Mouse (Mus musculus) bone marrow, adult 2 months (tissue): ENCODE data around the gene Dazap1. TPM values are rescaled to one million over a fixed set of nuclear protein-coding genes. Genes with fewer than 3 reads are reported as not detected.
A peak's percentile ranks its signal among the peaks of the same experiment; 100 is the strongest.

Source experiments
- H3K27ac ChIP-seq: fragments of 200-500 bp; 2 replicates; pipeline ENCODE4 v1.5.1; 2012; ENCODE audit warnings: low read depth, mild to moderate bottlenecking, control low read depth, inconsistent platforms, low read length; ENCODE audit not compliant: control insufficient read depth, poor library complexity, insufficient read depth
- H3K4me1 ChIP-seq: fragments of 200-500 bp; 2 replicates; pipeline ENCODE4 v1.6.1; 2011; ENCODE audit warnings: low read length; ENCODE audit not compliant: control insufficient read depth, insufficient read depth
- H3K4me3 ChIP-seq: fragments of 200-500 bp; replicated peaks from 2 replicates; pipeline ENCODE3; 2011; ENCODE audit warnings: mild to moderate bottlenecking, low read depth, low read length, control low read depth; ENCODE audit not compliant: control insufficient read depth
- CTCF ChIP-seq: fragments of 200-500 bp; IDR thresholded peaks from 2 replicates; pipeline ENCODE4 v1.5.1; 2011; ENCODE audit warnings: low read length, control low read depth; ENCODE audit not compliant: control insufficient read depth, insufficient read depth
- POLR2A ChIP-seq: fragments of 200-500 bp; IDR thresholded peaks from 2 replicates; pipeline ENCODE4 v1.6.1; 2011; ENCODE audit warnings: low read depth, mild to moderate bottlenecking, control low read depth, low read length, borderline replicate concordance; ENCODE audit not compliant: control insufficient read depth
- WGBS: fragments of 180-500 bp; shearing (Covaris S2); methylation state at CpG from one replicate; pipeline ENCODE4 v1.1.7; 2018; 5-methylcytosine and 5-hydroxymethylcytosine counted together
- polyA plus RNA-seq: library from polyadenylated mRNA; stranded (reverse); fragments of >200 nt; gene quantifications from 2 replicates; pipeline ENCODE4 v1.2.4, GENCODE M21; 2011; ENCODE audit warnings: low replicate concordance; ENCODE audit not compliant: missing spikeins, insufficient read depth, insufficient read length

Gene Dazap1
- polyA plus RNA-seq, 1 experiment: 150 TPM

- 86% methylated on average over 11 of the region's 11 CpGs for WGBS
- TF ChIP-seq POLR2A (no peak), CTCF (no peak)
Observed at GRCm38 (mm10) chr10:80252493-80253274, 8.6 kb upstream of the Dazap1 start.

GRCm38 (mm10) chr10:80253551-80253950 is 7.7 kb upstream of the Dazap1 start:
- H3K4me3 ChIP-seq: no peak overlapping the region
- 90% methylated on average over 6 of the region's 6 CpGs for WGBS
- TF ChIP-seq POLR2A (no peak), CTCF (no peak)
- no peak overlapping the region for H3K27ac ChIP-seq
- H3K4me1 ChIP-seq: peaks cover 2% of the 10 kb centered on the region; the same call in 1 of the 2 replicates

More at GRCm38 (mm10) chr10:80252493-80253274, 8.6 kb upstream of the Dazap1 start:
- Histone ChIP-seq H3K4me3 (no peak overlapping the region), H3K27ac (no peak overlapping the region), H3K4me1 (peaks cover 4% of the 10 kb centered on the region; the same call in 1 of the 2 replicates)

- peaks cover 2% of the 10 kb centered on the region; the same call in 1 of the 2 replicates for H3K4me1 ChIP-seq
- no peak overlapping the region for H3K27ac ChIP-seq
- TF ChIP-seq POLR2A (peak; percentile 27; the same call in 1 of the 2 replicates), CTCF (no peak)
- H3K4me3 ChIP-seq: no peak overlapping the region
- 93% methylated on average over 26 of the region's 26 CpGs for WGBS
Observed at GRCm38 (mm10) chr10:80254331-80255297, 6.7 kb upstream of the Dazap1 start.

GRCm38 (mm10) chr10:80255881-80256535 is 5.3 kb upstream of the Dazap1 start:
- Histone ChIP-seq H3K4me1 (no peaks in the 10 kb centered on the region), H3K4me3 (no peak overlapping the region), H3K27ac (no peak overlapping the region)
- WGBS: 90% methylated on average over 5 of the region's 5 CpGs
- no peak for TF ChIP-seq POLR2A
- no peak for TF ChIP-seq CTCF

GRCm38 (mm10) chr10:80257936-80258335 is 3.4 kb upstream of the Dazap1 start:
- H3K4me1 ChIP-seq: no peaks in the 10 kb centered on the region; the same call in 1 of the 2 replicates
- TF ChIP-seq POLR2A: no peak
- no peak for TF ChIP-seq CTCF
- WGBS: 67% methylated on average over 2 of the region's 2 CpGs

GRCm38 (mm10) chr10:80258752-80259462 is 2.4 kb upstream of the Dazap1 start:
- 89% methylated on average over 14 of the region's 14 CpGs for WGBS
- no peak overlapping the region for H3K4me3 ChIP-seq
- TF ChIP-seq CTCF (no peak), POLR2A (no peak)
- no peaks in the 10 kb centered on the region; the same call in 1 of the 2 replicates for H3K4me1 ChIP-seq
- no peak overlapping the region for H3K27ac ChIP-seq

More at GRCm38 (mm10) chr10:80257936-80258335, 3.4 kb upstream of the Dazap1 start:
- Histone ChIP-seq H3K27ac (no peak overlapping the region), H3K4me3 (no peak overlapping the region)

- WGBS: 91% methylated on average over 6 of the region's 6 CpGs
- Histone ChIP-seq H3K4me1 (no peaks in the 10 kb centered on the region; the same call in 1 of the 2 replicates), H3K27ac (no peak overlapping the region), H3K4me3 (no peak overlapping the region)
- TF ChIP-seq CTCF: no peak
- TF ChIP-seq POLR2A: no peak
Observed at GRCm38 (mm10) chr10:80259463-80259805, 1.9 kb upstream of the Dazap1 start.
